Mouse (Mus musculus) lung, postnatal 0 days (tissue): Measurements from ENCODE around the gene Dennd2c.
A peak's percentile ranks its signal among the peaks of the same experiment; 100 is the strongest.

Source experiments
- CTCF ChIP-seq: IDR thresholded peaks from 2 replicates; pipeline ENCODE4 v1.5.1; 2016; ENCODE audit warnings: antibody characterized with exemption, mild to moderate bottlenecking
- EP300 ChIP-seq: IDR thresholded peaks from 2 replicates; pipeline ENCODE4 v1.6.1; 2016; ENCODE audit warnings: antibody characterized with exemption, mild to moderate bottlenecking, control low read depth

GRCm38 (mm10) chr3:103181171-103181570 lies 78.8 kb downstream of the Dennd2c start:
- TF ChIP-seq EP300 (no peak), CTCF (peak; percentile 41)
